Comparison of ENCODE assay signal across 10 mouse cellular contexts in genomic region chr16:34531506-34531905, GRCm38 (mm10). TPM values are rescaled to one million over a fixed set of nuclear protein-coding genes. Genes with fewer than 3 reads are reported as not detected.
DNase-seq lines count a peak whose midpoint lies in the region; ATAC-seq and TF ChIP-seq lines count a peak whose summit lies in the region.
"Had no signal": no experiment of that assay in that cellular context is flagged by ENCODE, and none has a peak within 500 bp of the region (broad histone marks: within the 10 kb centered on the region; RNA-seq: fewer than 3 reads in every experiment).

No protein-coding gene starts in this region.

- H3K9ac ChIP-seq in forebrain, postnatal 0 days: no peak overlapping the region
- no peak overlapping the region for H3K9ac ChIP-seq in forebrain, embryonic 15.5 days (replicated peaks)
- H3K9ac ChIP-seq in midbrain, postnatal 0 days (replicated peaks; ENCODE audit: low read length, poor library complexity, severe bottlenecking): no peak overlapping the region
- no peak overlapping the region for H3K9ac ChIP-seq in midbrain, embryonic 16.5 days (ENCODE audit: low read depth, low read length)
- H3K9ac ChIP-seq in hindbrain, postnatal 0 days (replicated peaks; ENCODE audit: low read length): no peak overlapping the region
- H3K9ac ChIP-seq in intestine, embryonic 15.5 days: no peak overlapping the region
- H3K9ac ChIP-seq: hindbrain, embryonic 15.5 days; neural tube, embryonic 12.5 days had no signal

- H3K4me3 ChIP-seq in forebrain, postnatal 0 days (ENCODE audit: low read depth, low read length): no peak overlapping the region
- H3K4me3 ChIP-seq in forebrain, embryonic 15.5 days: no peak overlapping the region
- H3K4me3 ChIP-seq in midbrain, postnatal 0 days (ENCODE audit: low read depth, low read length): no peak overlapping the region
- no peak overlapping the region for H3K4me3 ChIP-seq in midbrain, embryonic 16.5 days (ENCODE audit: low read depth, low read length)
- no peak overlapping the region for H3K4me3 ChIP-seq in hindbrain, postnatal 0 days (ENCODE audit: low read length)
- no peak overlapping the region for H3K4me3 ChIP-seq in intestine, embryonic 15.5 days (replicated peaks)
- H3K4me3 ChIP-seq: hindbrain, embryonic 15.5 days; neural tube, embryonic 12.5 days had no signal

- H3K27me3 ChIP-seq in forebrain, postnatal 0 days (ENCODE audit: insufficient read depth, low read length): no peaks in the 10 kb centered on the region
- no peaks in the 10 kb centered on the region for H3K27me3 ChIP-seq in forebrain, embryonic 15.5 days
- no peaks in the 10 kb centered on the region for H3K27me3 ChIP-seq in midbrain, postnatal 0 days (ENCODE audit: insufficient read depth, low read length)
- no peaks in the 10 kb centered on the region for H3K27me3 ChIP-seq in midbrain, embryonic 16.5 days (ENCODE audit: control insufficient read depth, insufficient read depth, low read depth, low read length)
- no peaks in the 10 kb centered on the region for H3K27me3 ChIP-seq in hindbrain, postnatal 0 days (ENCODE audit: insufficient read depth, low read length)
- no peaks in the 10 kb centered on the region for H3K27me3 ChIP-seq in intestine, embryonic 15.5 days (replicated peaks)
- H3K27me3 ChIP-seq: hindbrain, embryonic 15.5 days; neural tube, embryonic 12.5 days had no signal

- ATAC-seq in forebrain, postnatal 0 days: no peak
- ATAC-seq in forebrain, embryonic 15.5 days (replicated peaks): no peak
- no peak for ATAC-seq in midbrain, postnatal 0 days (ENCODE audit: low FRiP score)
- ATAC-seq in midbrain, embryonic 16.5 days: no peak
- no peak for ATAC-seq in hindbrain, postnatal 0 days
- ATAC-seq in intestine, embryonic 15.5 days: no peak

- no peaks in the 10 kb centered on the region for H3K36me3 ChIP-seq in forebrain, postnatal 0 days (ENCODE audit: insufficient read depth)
- no peaks in the 10 kb centered on the region for H3K36me3 ChIP-seq in forebrain, embryonic 15.5 days
- H3K36me3 ChIP-seq in midbrain, postnatal 0 days (ENCODE audit: insufficient read depth, low read length): no peaks in the 10 kb centered on the region
- no peaks in the 10 kb centered on the region for H3K36me3 ChIP-seq in midbrain, embryonic 16.5 days (ENCODE audit: control insufficient read depth, insufficient read depth, low read length)
- H3K36me3 ChIP-seq in hindbrain, postnatal 0 days (ENCODE audit: insufficient read depth, low read length): no peaks in the 10 kb centered on the region
- H3K36me3 ChIP-seq in intestine, embryonic 15.5 days: no peaks in the 10 kb centered on the region
- H3K36me3 ChIP-seq: hindbrain, embryonic 15.5 days; neural tube, embryonic 12.5 days had no signal

- no peak overlapping the region for H3K4me2 ChIP-seq in forebrain, postnatal 0 days (ENCODE audit: low read depth)
- H3K4me2 ChIP-seq in forebrain, embryonic 15.5 days (replicated peaks): no peak overlapping the region
- H3K4me2 ChIP-seq in midbrain, postnatal 0 days (ENCODE audit: low read depth, low read length, poor library complexity, severe bottlenecking): no peak overlapping the region
- H3K4me2 ChIP-seq in midbrain, embryonic 16.5 days (ENCODE audit: low read length): no peak overlapping the region
- no peak overlapping the region for H3K4me2 ChIP-seq in hindbrain, postnatal 0 days (ENCODE audit: low read depth, low read length)
- no peak overlapping the region for H3K4me2 ChIP-seq in intestine, embryonic 15.5 days (replicated peaks)
- H3K4me2 ChIP-seq: hindbrain, embryonic 15.5 days; neural tube, embryonic 12.5 days had no signal

- DNase-seq in forebrain, postnatal 0 days: no peak
- peak; percentile 43 for DNase-seq in midbrain, postnatal 0 days (ENCODE audit: low spot score)
- DNase-seq in adrenal gland, postnatal 10 days: peak; percentile 70
- peak; percentile 70 for DNase-seq in hindbrain, postnatal 0 days (ENCODE audit: low spot score)
- DNase-seq in lung, postnatal 25 days (ENCODE audit: low spot score): peak; percentile 50

- WGBS in forebrain, postnatal 0 days: 4% methylated on average over 1 of the region's 1 CpGs
- WGBS in forebrain, embryonic 15.5 days: 10% methylated on average over 1 of the region's 1 CpGs
- 0% methylated on average over 1 of the region's 1 CpGs for WGBS in midbrain, postnatal 0 days
- WGBS in midbrain, embryonic 16.5 days: 3% methylated on average over 1 of the region's 1 CpGs
- WGBS in hindbrain, postnatal 0 days: 5% methylated on average over 1 of the region's 1 CpGs
- 8% methylated on average over 1 of the region's 1 CpGs for WGBS in intestine, embryonic 15.5 days

- H3K4me1 ChIP-seq in forebrain, postnatal 0 days (ENCODE audit: insufficient read depth): 0 out of 2 replicates have a peak, but pooled peaks cover 9% of the 10 kb centered on the region
- peaks cover 19% of the 10 kb centered on the region for H3K4me1 ChIP-seq in forebrain, embryonic 15.5 days
- H3K4me1 ChIP-seq in midbrain, postnatal 0 days (ENCODE audit: insufficient read depth, low read length): 0 out of 2 replicates have a peak, but pooled peaks cover 3% of the 10 kb centered on the region
- H3K4me1 ChIP-seq in midbrain, embryonic 16.5 days (ENCODE audit: control insufficient read depth, insufficient read depth, low read length): peaks cover 2% of the 10 kb centered on the region; the same call in 1 of the 2 replicates
- no peaks in the 10 kb centered on the region for H3K4me1 ChIP-seq in hindbrain, postnatal 0 days (ENCODE audit: insufficient read depth, low read length)
- peaks cover 9% of the 10 kb centered on the region; the same call in 1 of the 2 replicates for H3K4me1 ChIP-seq in intestine, embryonic 15.5 days (replicated peaks)

- no peak overlapping the region for H3K27ac ChIP-seq in forebrain, postnatal 0 days (ENCODE audit: low read depth, low read length)
- H3K27ac ChIP-seq in forebrain, embryonic 15.5 days (replicated peaks): no peak overlapping the region
- H3K27ac ChIP-seq in midbrain, postnatal 0 days (ENCODE audit: low read depth, low read length): no peak overlapping the region
- no peak overlapping the region for H3K27ac ChIP-seq in midbrain, embryonic 16.5 days (ENCODE audit: low read length)
- no peak overlapping the region for H3K27ac ChIP-seq in hindbrain, postnatal 0 days
- no peak overlapping the region for H3K27ac ChIP-seq in intestine, embryonic 15.5 days
- H3K27ac ChIP-seq: hindbrain, embryonic 15.5 days; neural tube, embryonic 12.5 days had no signal

- TF ChIP-seq CTCF in forebrain, postnatal 0 days (IDR thresholded peaks at IDR 0.05; ENCODE audit: low read depth): peak; percentile 71
- peak; percentile 77 for TF ChIP-seq CTCF in midbrain, postnatal 0 days (IDR thresholded peaks at IDR 0.05)
- TF ChIP-seq CTCF in hindbrain, postnatal 0 days (IDR thresholded peaks at IDR 0.05; ENCODE audit: low read depth): peak; percentile 74

- H3K9me3 ChIP-seq in forebrain, postnatal 0 days (ENCODE audit: low read length): no peaks in the 10 kb centered on the region
- no peaks in the 10 kb centered on the region for H3K9me3 ChIP-seq in forebrain, embryonic 15.5 days
- no peaks in the 10 kb centered on the region for H3K9me3 ChIP-seq in midbrain, postnatal 0 days (ENCODE audit: low read length)
- H3K9me3 ChIP-seq in midbrain, embryonic 16.5 days (replicated peaks; ENCODE audit: control insufficient read depth, low read length, poor library complexity, severe bottlenecking): no peaks in the 10 kb centered on the region
- no peaks in the 10 kb centered on the region for H3K9me3 ChIP-seq in hindbrain, postnatal 0 days (ENCODE audit: low read length)
- no peaks in the 10 kb centered on the region for H3K9me3 ChIP-seq in intestine, embryonic 15.5 days
- H3K9me3 ChIP-seq: hindbrain, embryonic 15.5 days; neural tube, embryonic 12.5 days had no signal

RNA-seq across cellular contexts. Expression of gene Kalrn, which starts 41.8 kb away (rescaled TPM):
- 134 and 148 TPM in 2 replicates for total RNA-seq in forebrain, postnatal 0 days (2014; rRNA removed)
- polyA plus RNA-seq in forebrain, postnatal 0 days (2015; fragmentation: Nextera tagmentation; extraction: Ambion mirVana): 16.4 and 23.6 TPM in 2 replicates
- polyA plus RNA-seq in forebrain, embryonic 15.5 days (2015; fragmentation: Nextera tagmentation; extraction: Ambion mirVana): 36.4 and 38.8 TPM in 2 replicates
- 128 and 156 TPM in 2 replicates for total RNA-seq in midbrain, postnatal 0 days (2014; rRNA removed)
- 18.2 and 23.6 TPM in 2 replicates for polyA plus RNA-seq in midbrain, postnatal 0 days (2015; fragmentation: Nextera tagmentation; extraction: Ambion mirVana)
- polyA plus RNA-seq in midbrain, embryonic 16.5 days (2015; fragmentation: Nextera tagmentation; extraction: Ambion mirVana): 31.3 and 33.2 TPM in 2 replicates
- total RNA-seq in adrenal gland, postnatal 10 days (2021): 10 to 100 TPM; 16.3 to 17.8 TPM
- 104 and 107 TPM in 2 replicates for total RNA-seq in hindbrain, postnatal 0 days (2014; rRNA removed)
- polyA plus RNA-seq in hindbrain, postnatal 0 days (2015; fragmentation: Nextera tagmentation; extraction: Ambion mirVana): 17.0 and 17.7 TPM in 2 replicates
- polyA plus RNA-seq in intestine, embryonic 15.5 days (2015; fragmentation: Nextera tagmentation; extraction: Ambion mirVana): 13.0 and 14.4 TPM in 2 replicates
